Mouse (Mus musculus) heart, adult 2 months (tissue): Measurements from ENCODE around the gene Rasa2.

Source experiments
- CTCF ChIP-seq: fragments of 200-600 bp; IDR thresholded peaks from 2 replicates; pipeline ENCODE4 v1.8.1; 2022; ENCODE audit warnings: antibody characterized with exemption, mild to moderate bottlenecking, moderate library complexity
- EP300 ChIP-seq: fragments of 200-500 bp; IDR thresholded peaks from 2 replicates; pipeline ENCODE4 v1.6.1; 2011; ENCODE audit warnings: low read depth, low read length, control low read depth; ENCODE audit not compliant: insufficient read depth

DNA sequence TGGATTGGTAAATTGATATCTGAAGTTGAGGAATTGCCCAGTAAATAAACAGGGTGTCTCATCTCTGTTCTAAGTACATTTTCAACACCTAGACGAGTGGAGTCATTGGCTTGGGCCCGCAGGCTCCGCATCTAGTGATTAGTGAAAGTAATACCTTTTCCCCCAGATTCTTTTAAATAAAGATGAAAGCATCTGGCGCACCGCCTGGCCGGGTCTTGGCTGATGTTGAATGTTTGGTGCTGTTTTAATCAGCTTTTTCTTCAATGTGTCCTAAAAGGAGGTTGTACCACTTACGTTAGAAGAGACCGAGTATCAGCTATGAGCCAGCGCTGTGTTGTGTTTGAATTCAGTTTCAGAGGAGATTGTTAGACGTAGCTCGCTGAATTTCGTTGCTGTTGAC lies 39.8 kb upstream of the Rasa2 start:
- TF ChIP-seq EP300 (no peak), CTCF (no peak)
